Mouse (Mus musculus) kidney, embryonic 15.5 days (tissue): ENCODE results near the gene Pld3. TPM values are rescaled to one million over a fixed set of nuclear protein-coding genes. Genes with fewer than 3 reads are reported as not detected.

Experiments used
- ATAC-seq: fragments of 200-750 bp; cut with Nextera tagmentation; replicated peaks from 2 replicates; pipeline ENCODE4 v1.8.0; 2017; ENCODE audit warnings: moderate TSS enrichment; ENCODE audit not compliant: low FRiP score
- H3K27ac ChIP-seq: fragments of 300-500 bp; sonication (generic); 2 replicates; pipeline ENCODE4 v1.5.1; 2015; ENCODE audit warnings: mild to moderate bottlenecking, inconsistent platforms
- H3K27me3 ChIP-seq: fragments of 300-500 bp; sonication (generic); 2 replicates; pipeline ENCODE4 v1.6.1; 2015; ENCODE audit warnings: inconsistent platforms
- H3K36me3 ChIP-seq: fragments of 300-500 bp; sonication (generic); 2 replicates; pipeline ENCODE4 v1.6.1; 2015; ENCODE audit warnings: inconsistent platforms
- H3K4me1 ChIP-seq: fragments of 300-500 bp; sonication (generic); 2 replicates; pipeline ENCODE4 v1.6.1; 2015; ENCODE audit warnings: inconsistent platforms
- H3K4me2 ChIP-seq: fragments of 300-500 bp; sonication (generic); 2 replicates; pipeline ENCODE4 v1.6.1; 2015; ENCODE audit warnings: moderate library complexity, mild to moderate bottlenecking, inconsistent platforms
- H3K4me3 ChIP-seq: fragments of 300-500 bp; sonication (generic); replicated peaks from 2 replicates; pipeline ENCODE4 v1.5.1; 2015; ENCODE audit warnings: mild to moderate bottlenecking, inconsistent platforms
- H3K9ac ChIP-seq: fragments of 300-500 bp; sonication (generic); 2 replicates; pipeline ENCODE4 v1.6.1; 2015; ENCODE audit warnings: mild to moderate bottlenecking, inconsistent platforms
- H3K9me3 ChIP-seq: fragments of 300-500 bp; sonication (generic); replicated peaks from 2 replicates; pipeline ENCODE4 v1.6.1; 2016; ENCODE audit warnings: inconsistent platforms
- WGBS: fragments of 180-500 bp; shearing (Covaris S2); methylation state at CpG from one replicate; pipeline ENCODE4 v1.1.7; 2015; ENCODE audit warnings: mixed read lengths; 5-methylcytosine and 5-hydroxymethylcytosine counted together
- polyA plus RNA-seq: library from polyadenylated mRNA; unstranded; fragments of >200 nt; fragmentation: Nextera tagmentation; extraction: Ambion mirVana; gene quantifications from 2 replicates; pipeline ENCODE4 v1.2.1, GENCODE M21; 2015

Pld3 gene
- polyA plus RNA-seq, 1 experiment from 2014 or later: 90.5 TPM

- WGBS: 90% methylated on average over 2 of the region's 2 CpGs
- no peak overlapping the region for H3K4me3 ChIP-seq
- H3K27ac ChIP-seq: no peak overlapping the region
- no peak for ATAC-seq
- no peak overlapping the region for H3K9ac ChIP-seq
- H3K9me3 ChIP-seq: no peaks in the 10 kb centered on the region
- peaks cover 24% of the 10 kb centered on the region; the same call in 1 of the 2 replicates for H3K36me3 ChIP-seq
- peaks cover 3% of the 10 kb centered on the region for H3K4me1 ChIP-seq
- H3K27me3 ChIP-seq: no peaks in the 10 kb centered on the region
- H3K4me2 ChIP-seq: no peak overlapping the region
Observed at GRCm38 (mm10) chr7:27587741-27588140, 34.7 kb upstream of the Pld3 start.

GRCm38 (mm10) chr7:27586861-27587260 is 33.8 kb upstream of the Pld3 start:
- peaks cover 31% of the 10 kb centered on the region for H3K36me3 ChIP-seq
- no peak for ATAC-seq
- H3K9me3 ChIP-seq: no peaks in the 10 kb centered on the region
- H3K4me1 ChIP-seq: no peaks in the 10 kb centered on the region
- no peak overlapping the region for H3K27ac ChIP-seq
- no peak overlapping the region for H3K9ac ChIP-seq
- no peak overlapping the region for H3K4me2 ChIP-seq
- no peak overlapping the region for H3K4me3 ChIP-seq
- no peaks in the 10 kb centered on the region for H3K27me3 ChIP-seq
- WGBS: 55% methylated on average over 2 of the region's 2 CpGs

GRCm38 (mm10) chr7:27580380-27581174 is 27.6 kb upstream of the Pld3 start:
- H3K4me1 ChIP-seq: no peaks in the 10 kb centered on the region
- H3K27me3 ChIP-seq: no peaks in the 10 kb centered on the region
- H3K9ac ChIP-seq: no peak overlapping the region
- no peak overlapping the region for H3K4me2 ChIP-seq
- H3K36me3 ChIP-seq: peaks cover 87% of the 10 kb centered on the region
- 89% methylated on average over 14 of the region's 14 CpGs for WGBS
- no peak overlapping the region for H3K4me3 ChIP-seq
- no peaks in the 10 kb centered on the region for H3K9me3 ChIP-seq
- H3K27ac ChIP-seq: no peak overlapping the region
- ATAC-seq: no peak

GRCm38 (mm10) chr7:27578465-27578864 is 25.4 kb upstream of the Pld3 start:
- 81% methylated on average over 7 of the region's 7 CpGs for WGBS

DNA sequence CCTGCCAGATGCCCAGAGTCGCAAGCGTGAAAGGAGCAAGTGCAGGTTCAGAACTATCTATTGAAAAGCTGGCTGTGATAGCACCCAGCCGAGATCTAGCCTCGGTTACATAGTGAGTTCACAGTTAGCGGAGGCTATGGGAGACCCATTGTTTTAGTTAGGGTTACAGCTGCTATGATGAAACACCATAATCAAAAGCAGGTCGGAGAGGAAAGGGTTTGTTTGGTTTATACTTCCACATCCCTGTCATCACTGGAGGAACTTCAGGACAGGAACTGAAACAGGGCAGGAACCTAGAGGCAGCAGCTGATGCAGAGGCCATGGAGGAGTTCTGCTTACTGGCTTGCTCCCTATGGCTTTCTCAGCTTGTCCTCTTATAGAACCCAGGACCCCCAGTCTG is 24.6 kb upstream of the Pld3 start:
- Histone ChIP-seq H3K27me3 (no peaks in the 10 kb centered on the region), H3K4me3 (no peak overlapping the region), H3K36me3 (peaks cover 92% of the 10 kb centered on the region), H3K4me2 (no peak overlapping the region), H3K9me3 (no peaks in the 10 kb centered on the region), H3K9ac (no peak overlapping the region), H3K27ac (no peak overlapping the region), H3K4me1 (no peaks in the 10 kb centered on the region)
- WGBS: 91% methylated on average over 6 of the region's 6 CpGs
- ATAC-seq: no peak

More at GRCm38 (mm10) chr7:27578465-27578864, 25.4 kb upstream of the Pld3 start:
- Histone ChIP-seq H3K4me2 (no peak overlapping the region), H3K4me3 (no peak overlapping the region), H3K36me3 (peaks cover 94% of the 10 kb centered on the region), H3K9me3 (no peaks in the 10 kb centered on the region), H3K9ac (no peak overlapping the region), H3K27ac (no peak overlapping the region), H3K4me1 (no peaks in the 10 kb centered on the region), H3K27me3 (no peaks in the 10 kb centered on the region)
- ATAC-seq: no peak

DNA sequence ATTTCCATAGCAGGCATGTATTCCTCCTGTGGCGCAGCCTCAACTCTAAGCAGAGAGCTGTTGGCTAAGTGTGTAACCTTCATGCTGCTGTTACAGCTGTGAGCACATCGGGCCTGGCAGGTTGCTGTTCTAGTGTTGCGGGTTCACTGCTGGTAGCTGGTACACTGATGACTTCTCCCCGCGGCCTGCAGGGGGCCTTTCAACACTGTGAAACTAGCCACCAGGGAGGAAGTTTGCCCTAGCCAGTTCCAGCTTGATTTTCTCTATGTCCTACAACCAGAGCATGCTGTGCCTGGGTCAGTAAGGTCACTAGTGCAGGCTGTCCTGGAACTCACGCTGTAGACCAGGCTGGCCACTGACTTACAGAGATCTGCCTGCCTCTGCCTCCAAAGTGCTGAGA is 23.9 kb upstream of the Pld3 start:
- no peak overlapping the region for H3K4me2 ChIP-seq
- 67% methylated on average over 6 of the region's 6 CpGs for WGBS
- no peak overlapping the region for H3K4me3 ChIP-seq
- H3K27ac ChIP-seq: no peak overlapping the region
- ATAC-seq: no peak
- no peak overlapping the region for H3K9ac ChIP-seq
- H3K9me3 ChIP-seq: no peaks in the 10 kb centered on the region
- no peaks in the 10 kb centered on the region for H3K27me3 ChIP-seq
- peaks cover 93% of the 10 kb centered on the region for H3K36me3 ChIP-seq
- H3K4me1 ChIP-seq: no peaks in the 10 kb centered on the region

DNA sequence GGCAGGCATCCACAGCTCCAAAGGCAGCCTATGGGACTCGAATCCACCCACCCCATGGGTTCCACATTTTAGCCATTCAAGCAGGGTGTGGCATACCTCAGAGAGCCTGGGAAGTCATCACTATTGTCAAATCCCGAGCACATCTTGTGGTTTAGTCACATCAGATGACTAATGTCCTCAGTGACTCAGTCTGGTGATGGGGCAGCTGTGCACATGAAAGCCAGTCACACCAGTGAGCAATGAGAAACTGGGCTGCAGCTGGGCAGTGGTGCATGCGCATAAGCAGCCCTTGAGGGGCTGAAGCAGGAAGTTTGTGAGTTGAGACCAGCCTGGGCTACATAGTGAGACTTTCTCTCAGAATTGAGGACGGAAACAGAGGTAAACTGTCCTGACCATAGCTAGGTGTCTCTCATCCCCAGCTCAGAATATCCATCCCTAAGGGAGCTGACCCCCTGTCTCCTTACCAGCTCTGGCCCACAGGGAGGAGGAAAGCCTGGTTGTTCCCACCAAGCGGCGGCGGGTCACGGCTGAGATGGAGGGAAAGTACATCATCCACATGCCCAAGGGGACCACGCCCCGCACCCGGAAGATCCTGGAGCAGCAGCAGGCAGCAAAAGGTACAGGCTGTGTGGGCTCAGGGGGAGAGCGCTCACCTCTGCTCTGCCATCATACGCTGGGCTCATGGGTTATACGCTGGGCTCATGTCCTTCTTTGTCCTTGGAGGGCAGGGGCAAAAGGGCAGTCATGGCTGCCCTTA is 21.3 kb upstream of the Pld3 start:
- ATAC-seq: no peak

GRCm38 (mm10) chr7:27572133-27572532 is 19.1 kb upstream of the Pld3 start:
- ATAC-seq: no peak
- no peak overlapping the region for H3K4me2 ChIP-seq

More for the DNA sequence above, 21.3 kb upstream of the Pld3 start:
- Histone ChIP-seq H3K27me3 (no peaks in the 10 kb centered on the region), H3K4me3 (no peak overlapping the region), H3K4me2 (no peak overlapping the region), H3K9ac (no peak overlapping the region), H3K9me3 (no peaks in the 10 kb centered on the region), H3K27ac (no peak overlapping the region), H3K36me3 (peaks cover 89% of the 10 kb centered on the region), H3K4me1 (no peaks in the 10 kb centered on the region)
- 94% methylated on average over 14 of the region's 14 CpGs for WGBS

DNA sequence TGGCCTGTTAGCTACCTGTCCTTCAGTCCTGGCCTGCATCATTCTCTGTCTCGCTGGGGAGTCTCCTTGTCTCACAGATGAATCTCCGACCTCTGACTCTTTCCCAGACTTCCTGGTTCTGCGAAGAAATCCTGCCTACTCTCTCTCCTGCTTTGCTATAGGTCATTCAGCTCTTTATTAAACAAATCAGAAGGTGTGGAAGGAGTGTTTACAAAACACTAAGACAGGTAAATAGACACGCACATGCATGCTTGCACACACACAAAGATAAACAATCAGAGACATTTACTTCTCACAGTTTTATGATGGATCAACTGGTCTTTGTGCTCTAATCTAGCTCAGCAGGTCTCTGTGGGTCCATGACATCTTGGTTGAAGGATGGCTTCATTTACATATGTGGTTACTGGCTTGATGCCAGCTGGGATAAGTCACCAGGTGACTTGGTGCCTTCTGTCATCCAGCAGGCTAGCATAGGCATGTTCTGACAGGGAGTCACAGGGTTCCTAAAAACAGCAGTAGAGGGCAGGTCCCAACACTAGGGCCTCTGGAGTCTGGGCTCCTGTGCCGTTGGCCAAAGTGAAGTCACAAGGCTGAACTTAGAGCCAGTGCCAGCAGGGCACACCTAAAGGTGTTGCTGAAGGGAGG is 16.7 kb upstream of the Pld3 start:
- H3K4me3 ChIP-seq: no peak overlapping the region
- no peaks in the 10 kb centered on the region for H3K9me3 ChIP-seq
- no peak overlapping the region for H3K4me2 ChIP-seq
- no peak for ATAC-seq
- H3K27ac ChIP-seq: no peak overlapping the region
- H3K9ac ChIP-seq: no peak overlapping the region
- no peaks in the 10 kb centered on the region for H3K27me3 ChIP-seq
- H3K36me3 ChIP-seq: peaks cover 83% of the 10 kb centered on the region
- H3K4me1 ChIP-seq: no peaks in the 10 kb centered on the region
- 82% methylated on average over 5 of the region's 5 CpGs for WGBS

More at GRCm38 (mm10) chr7:27572133-27572532, 19.1 kb upstream of the Pld3 start:
- H3K4me1 ChIP-seq: no peaks in the 10 kb centered on the region
- H3K36me3 ChIP-seq: peaks cover 91% of the 10 kb centered on the region
- H3K4me3 ChIP-seq: no peak overlapping the region
- H3K27ac ChIP-seq: no peak overlapping the region
- WGBS: 94% methylated on average over 4 of the region's 4 CpGs
- no peak overlapping the region for H3K9ac ChIP-seq
- H3K27me3 ChIP-seq: no peaks in the 10 kb centered on the region
- no peaks in the 10 kb centered on the region for H3K9me3 ChIP-seq

DNA sequence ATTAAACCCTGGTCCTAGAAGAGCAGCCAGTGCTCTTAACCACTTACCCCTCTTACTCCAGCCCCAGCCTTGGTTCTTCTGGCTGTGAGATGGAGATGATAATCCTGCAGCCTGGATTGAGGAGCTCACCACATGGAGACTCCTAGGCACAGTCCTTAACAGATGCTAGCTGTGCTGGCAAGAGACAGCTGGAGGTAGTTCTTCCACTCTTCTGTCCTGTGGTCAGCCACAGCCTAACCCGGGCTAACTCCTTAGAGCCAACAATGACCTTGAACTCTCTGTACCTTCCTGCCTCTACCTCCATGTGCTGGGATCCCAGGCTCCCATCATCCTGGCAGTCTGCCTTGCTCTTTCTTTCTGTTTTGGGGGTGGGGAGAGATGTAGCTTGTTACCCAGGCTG is 8.0 kb upstream of the Pld3 start:
- Histone ChIP-seq H3K9me3 (no peaks in the 10 kb centered on the region), H3K4me2 (no peak overlapping the region), H3K27ac (no peak overlapping the region), H3K9ac (no peak overlapping the region), H3K36me3 (peaks cover 76% of the 10 kb centered on the region), H3K4me1 (no peaks in the 10 kb centered on the region), H3K4me3 (no peak overlapping the region), H3K27me3 (no peaks in the 10 kb centered on the region)
- 86% methylated on average over 1 of the region's 1 CpGs for WGBS
- ATAC-seq: no peak

- H3K27ac ChIP-seq: no peak overlapping the region
- H3K9me3 ChIP-seq: no peaks in the 10 kb centered on the region
- no peak for ATAC-seq
- H3K4me2 ChIP-seq: no peak overlapping the region
- H3K36me3 ChIP-seq: peaks cover 78% of the 10 kb centered on the region
- H3K4me1 ChIP-seq: no peaks in the 10 kb centered on the region
- WGBS: 63% methylated on average over 8 of the region's 8 CpGs
- H3K9ac ChIP-seq: no peak overlapping the region
- H3K27me3 ChIP-seq: no peaks in the 10 kb centered on the region
- H3K4me3 ChIP-seq: no peak overlapping the region
Observed at GRCm38 (mm10) chr7:27560291-27560887, 7.4 kb upstream of the Pld3 start.

DNA sequence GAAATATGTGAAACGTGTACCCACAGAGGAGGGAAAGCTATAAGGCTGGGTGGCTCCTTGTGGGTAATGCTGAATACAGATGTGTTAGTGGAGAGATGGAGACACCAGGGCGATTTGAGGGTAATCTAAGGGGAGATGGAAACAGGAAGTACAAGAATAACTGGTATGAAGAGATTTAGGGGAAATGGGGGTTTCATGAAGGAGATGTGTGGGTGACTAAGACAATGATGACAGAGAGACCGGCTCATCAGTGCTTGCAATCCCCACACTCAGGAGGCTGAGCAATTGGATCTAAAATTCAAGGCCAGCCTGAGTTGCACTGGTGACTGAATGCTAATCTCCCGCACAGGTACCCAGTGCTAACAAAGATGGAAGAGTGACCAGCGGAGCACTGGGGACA is 948 bp downstream of the Pld3 start:
- WGBS: 54% methylated on average over 5 of the region's 5 CpGs

More for the DNA sequence above, 948 bp downstream of the Pld3 start:
- H3K9me3 ChIP-seq: no peaks in the 10 kb centered on the region
- ATAC-seq: no peak
- H3K27ac ChIP-seq: no peak overlapping the region
- H3K36me3 ChIP-seq: peaks cover 13% of the 10 kb centered on the region
- H3K4me2 ChIP-seq: peak overlapping the region; percentile 71
- peaks cover 15% of the 10 kb centered on the region for H3K4me1 ChIP-seq
- no peaks in the 10 kb centered on the region for H3K27me3 ChIP-seq
- peak overlapping the region; percentile 65; the same call in 1 of the 2 replicates for H3K9ac ChIP-seq
- H3K4me3 ChIP-seq: peak overlapping the region; percentile 74
